Mouse (Mus musculus) thymus, adult 2 months (tissue): ENCODE data around the gene Kctd19.

Source experiments
- CTCF ChIP-seq: fragments of 200-500 bp; IDR thresholded peaks from 2 replicates; pipeline ENCODE4 v1.5.1; 2012; ENCODE audit warnings: mild to moderate bottlenecking, control low read depth, low read length, moderate library complexity, borderline replicate concordance; ENCODE audit not compliant: control insufficient read depth, poor library complexity, insufficient read depth; ENCODE audit errors: extremely low read depth
- POLR2A ChIP-seq: fragments of 200-500 bp; IDR thresholded peaks from 2 replicates; pipeline ENCODE4 v1.6.1; 2012; ENCODE audit warnings: mild to moderate bottlenecking, low read length, control low read depth, moderate library complexity; ENCODE audit not compliant: control insufficient read depth, poor library complexity, insufficient read depth; ENCODE audit errors: extremely low read depth

GRCm38 (mm10) chr8:105419800-105420199, 6.5 kb upstream of the Kctd19 start:
- TF ChIP-seq CTCF (no peak), POLR2A (no peak)
